Mouse (Mus musculus) heart, postnatal 10 days (tissue): ENCODE data around the gene Pfkfb2. TPM values are rescaled to one million over a fixed set of nuclear protein-coding genes. Genes with fewer than 3 reads are reported as not detected.

Experiments used
- DNase-seq, 2 experiments: peaks; one replicate each; pipeline ENCODE4 v3.0.0; 2021
- intact Hi-C: fragments of 180-260 bp; cut with DNase I; formaldehyde crosslinking; loops from one replicate; pipeline ENCODE4 v1.15.1; 2025
- total RNA-seq, 2 experiments: library from RNA; stranded (reverse); gene quantifications; 2 replicates each; pipeline ENCODE4 v1.2.3; 2021

The Pfkfb2 gene
- total RNA-seq, 2 experiments from 2014 or later: 40.5 to 42.7 TPM

DNA sequence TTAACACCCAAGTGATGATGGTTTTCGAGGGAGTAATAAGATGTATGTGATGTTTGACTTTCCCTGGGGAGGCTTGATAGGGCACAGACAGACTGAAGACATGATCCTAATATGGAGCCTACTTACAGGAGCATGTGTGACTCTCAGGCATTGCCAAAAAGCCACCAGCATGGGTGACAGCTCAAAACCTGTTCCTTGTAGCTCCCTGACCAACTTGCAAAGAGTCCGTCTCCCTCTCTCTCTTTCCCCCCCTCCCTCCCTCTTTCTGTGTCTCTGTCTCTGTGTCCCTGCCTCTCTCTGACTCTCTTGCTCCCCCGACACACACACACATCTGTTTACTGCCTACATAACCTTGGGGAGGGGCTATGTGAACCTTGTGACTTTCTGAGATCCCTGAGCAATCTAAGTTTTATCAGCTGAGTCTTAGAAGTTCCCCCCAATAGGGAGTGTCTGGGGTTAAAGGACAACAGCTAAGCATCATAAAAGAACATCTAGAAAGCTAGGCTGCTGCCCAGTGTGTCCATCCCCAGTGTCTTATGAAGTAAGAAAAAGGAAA, 9.6 kb upstream of the Pfkfb2 start:
- no peak for DNase-seq
- intact Hi-C loops: no loop called here

DNA sequence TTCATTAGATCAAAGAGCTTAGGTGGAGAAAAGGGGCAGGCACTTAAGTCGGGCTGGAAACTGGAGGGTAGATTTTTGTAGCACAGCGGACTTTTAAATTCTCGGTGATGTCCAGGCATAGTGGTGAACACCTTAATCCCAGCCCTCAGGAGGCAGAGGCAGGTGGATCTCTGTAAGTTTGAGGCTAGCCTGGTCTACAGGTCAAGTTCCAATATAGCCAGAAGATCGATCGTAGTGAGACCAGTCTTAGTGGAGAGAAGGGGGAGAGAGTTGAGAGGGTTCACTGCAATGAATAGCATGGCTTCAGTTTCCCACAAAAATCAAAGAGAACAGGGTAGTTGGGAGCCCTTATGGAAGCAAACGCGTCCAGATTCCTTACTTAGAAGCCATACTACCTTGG, 8.9 kb upstream of the Pfkfb2 start:
- intact Hi-C loops: no loop called here
- no peak for DNase-seq

DNA sequence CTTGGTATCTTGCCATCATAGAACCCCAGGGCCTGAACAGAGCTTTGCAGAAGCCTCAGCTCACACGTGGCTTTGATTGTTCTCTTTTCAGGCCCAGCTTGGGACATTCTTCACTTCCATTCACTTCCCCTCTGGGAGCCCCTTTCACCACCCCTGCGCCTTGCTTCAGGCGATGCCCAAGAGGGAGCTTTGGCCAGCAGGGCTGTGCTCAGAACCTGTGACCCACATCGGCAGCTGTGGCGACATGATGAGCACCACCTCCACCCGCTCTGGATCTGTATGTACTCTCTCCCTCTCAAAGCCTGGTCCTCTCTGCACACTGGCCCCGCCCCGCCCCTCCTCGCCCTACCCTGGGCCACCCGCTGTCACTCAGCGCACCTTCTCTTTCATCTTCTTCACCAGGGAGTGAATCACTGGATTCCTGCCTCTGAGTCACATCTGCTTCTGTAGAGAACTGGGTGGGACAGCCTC, 8.4 kb upstream of the Pfkfb2 start:
- no peak for DNase-seq
- intact Hi-C loops: no loop called here

DNA sequence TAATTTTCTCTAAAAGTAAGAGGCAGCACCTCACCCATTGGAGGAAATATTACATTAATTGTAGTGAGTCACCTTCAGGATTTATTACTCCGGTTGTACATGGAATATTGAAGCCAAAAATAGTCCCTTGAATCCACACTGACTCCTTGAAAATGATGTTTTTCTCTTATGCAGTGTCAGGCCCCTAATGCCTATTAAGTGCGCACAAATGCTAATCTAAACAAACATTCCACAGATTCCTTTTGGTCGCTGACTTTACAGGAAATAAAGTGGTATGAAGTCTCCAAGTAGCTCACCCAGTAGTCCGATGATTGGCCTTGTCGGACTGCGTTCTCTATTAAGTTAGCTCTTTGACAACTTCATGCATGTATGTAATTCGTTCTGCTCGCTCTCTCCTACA, 5.8 kb upstream of the Pfkfb2 start:
- intact Hi-C loops: no loop called here
- DNase-seq: no peak

DNA sequence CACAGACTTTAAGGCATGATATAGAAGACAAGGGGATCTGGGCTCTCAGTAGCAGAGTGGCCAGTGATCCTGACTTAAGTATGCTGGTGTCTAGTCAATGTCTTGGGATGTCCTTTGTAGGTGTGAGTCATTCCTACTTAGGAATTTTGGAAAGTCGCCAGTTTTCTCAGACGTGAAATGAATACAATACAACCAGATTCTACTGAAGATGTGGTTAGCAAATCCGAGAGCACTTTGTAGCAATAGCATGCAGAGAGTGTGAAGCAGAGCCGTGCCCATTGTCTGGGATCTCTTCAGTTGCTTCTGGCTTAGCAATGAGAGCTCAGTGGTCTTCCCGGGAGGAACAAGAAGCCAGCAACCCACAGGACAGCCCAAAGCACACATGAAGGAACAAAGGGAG, 5.4 kb upstream of the Pfkfb2 start:
- no peak for DNase-seq
- intact Hi-C loops: no loop called here

DNA sequence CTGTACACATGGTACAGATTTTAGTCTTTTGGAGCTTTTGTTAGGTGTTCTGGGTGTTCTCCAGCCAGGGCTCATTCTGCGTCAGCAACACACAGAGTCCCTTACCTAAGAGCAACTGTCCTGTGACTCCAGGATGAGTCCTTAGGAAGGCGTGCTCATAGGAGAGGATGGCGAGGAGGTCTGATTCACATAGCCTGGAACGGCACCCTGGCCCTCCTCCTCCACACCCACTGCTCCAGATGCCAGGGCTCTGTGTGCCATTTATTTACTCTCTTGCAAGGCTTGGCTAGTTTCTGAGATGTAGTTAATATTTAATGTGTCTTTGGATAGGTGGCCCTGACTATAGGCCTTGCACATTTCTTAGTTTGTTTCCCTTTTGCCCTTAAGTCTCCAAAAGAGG, 4.6 kb upstream of the Pfkfb2 start:
- intact Hi-C loops: no loop called here
- no peak for DNase-seq

DNA sequence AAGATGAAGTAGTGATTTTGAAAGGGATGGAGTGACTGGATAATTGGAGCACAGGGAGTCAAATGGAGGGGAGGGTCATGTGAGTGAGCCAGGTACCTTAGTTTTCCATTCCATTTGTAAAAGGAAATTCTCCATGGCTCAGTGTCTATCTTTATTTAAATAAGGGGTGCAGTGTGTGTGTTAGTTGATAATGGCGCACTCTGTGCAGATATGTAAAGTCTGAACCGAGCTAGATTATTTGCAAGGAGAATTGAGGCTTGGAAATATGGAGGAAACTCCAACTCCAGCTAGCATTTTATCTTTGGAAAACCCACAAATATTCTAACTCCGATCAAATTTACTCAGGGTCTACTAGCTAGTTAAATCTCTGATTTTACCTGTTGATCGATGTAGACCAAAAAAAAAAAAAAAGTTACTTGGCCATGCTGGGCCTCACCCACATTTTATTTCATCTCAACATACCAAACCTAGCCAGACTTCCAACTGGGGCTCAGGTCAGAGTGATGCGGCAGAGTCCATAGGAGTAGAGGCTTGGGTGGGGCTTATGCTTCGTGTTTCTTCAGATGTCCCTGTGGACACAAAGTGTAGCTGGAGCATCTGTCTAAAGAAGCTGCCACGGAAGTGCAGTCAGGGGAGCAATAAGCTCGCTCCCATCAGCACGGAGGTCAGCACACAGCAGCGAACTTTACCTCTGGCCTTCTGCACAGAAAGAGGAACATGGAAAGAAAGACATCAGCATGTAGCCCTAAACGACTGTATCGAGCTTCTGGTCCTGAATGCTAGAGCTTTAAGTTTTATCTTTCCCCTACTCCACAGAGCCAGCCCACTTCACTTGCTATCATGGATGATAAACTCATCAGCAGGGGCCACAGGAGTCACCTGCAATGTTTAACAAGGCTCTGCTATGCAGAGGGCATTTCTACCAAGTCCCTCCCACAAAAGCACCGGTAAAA, 3.9 kb upstream of the Pfkfb2 start:
- DNase-seq: no peak
- intact Hi-C loops: no loop called here

DNA sequence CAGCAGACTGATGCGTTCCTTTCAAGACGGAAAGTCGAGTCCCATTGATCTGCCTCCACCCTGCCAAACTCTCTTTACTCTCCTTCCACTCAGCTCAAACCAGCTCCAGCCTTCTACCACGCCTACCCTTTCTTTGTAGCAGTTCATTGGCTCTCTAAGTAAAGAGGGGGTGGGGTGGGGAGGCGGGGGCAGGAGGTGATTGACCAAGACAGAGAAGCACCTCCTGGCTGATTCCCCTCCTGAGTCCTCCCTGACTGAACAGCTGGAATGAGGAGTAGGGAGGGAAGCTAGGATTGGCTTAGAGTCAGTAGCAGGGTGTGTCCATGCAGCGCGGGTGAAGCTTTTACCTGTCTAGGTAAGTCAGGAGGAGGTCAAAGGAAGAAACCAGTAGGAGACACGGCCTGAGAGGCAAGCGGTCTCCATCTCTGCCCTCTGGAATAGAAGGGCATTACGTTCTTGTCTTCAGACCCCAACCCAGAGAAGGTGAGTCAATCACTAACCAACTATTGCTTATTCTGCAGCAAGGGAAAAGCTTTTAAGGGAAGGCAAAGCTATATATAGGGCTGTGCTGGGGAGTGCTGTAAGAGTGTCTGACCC, 2.8 kb upstream of the Pfkfb2 start, which contains the start of gene AA986860:
Gene AA986860 (plus strand): TSS at position 236 of the 597 bp plus-strand sequence.
- intact Hi-C loops: no loop called here
- DNase-seq: no peak

DNA sequence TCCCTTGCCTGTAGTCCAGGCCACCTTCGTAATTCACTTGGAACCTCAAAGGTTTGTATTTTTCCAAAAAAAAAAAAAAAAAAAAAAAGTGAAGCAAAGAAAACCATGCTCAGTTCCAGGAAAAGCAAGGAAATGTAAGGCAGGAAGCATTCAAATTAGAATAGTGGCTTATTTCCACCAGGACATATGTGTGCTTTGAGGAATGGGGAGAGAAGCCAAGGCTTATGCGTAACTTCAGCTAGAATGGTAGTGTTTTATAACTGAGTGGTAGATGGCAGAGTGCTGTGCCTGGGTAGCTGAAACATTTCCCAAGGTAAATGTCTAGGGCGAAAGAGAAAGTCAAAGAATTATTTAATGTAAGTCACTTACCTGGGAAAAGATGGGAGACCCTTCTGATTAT, 345 bp downstream of the Pfkfb2 start:
- intact Hi-C loops: no loop called here
- no peak for DNase-seq

DNA sequence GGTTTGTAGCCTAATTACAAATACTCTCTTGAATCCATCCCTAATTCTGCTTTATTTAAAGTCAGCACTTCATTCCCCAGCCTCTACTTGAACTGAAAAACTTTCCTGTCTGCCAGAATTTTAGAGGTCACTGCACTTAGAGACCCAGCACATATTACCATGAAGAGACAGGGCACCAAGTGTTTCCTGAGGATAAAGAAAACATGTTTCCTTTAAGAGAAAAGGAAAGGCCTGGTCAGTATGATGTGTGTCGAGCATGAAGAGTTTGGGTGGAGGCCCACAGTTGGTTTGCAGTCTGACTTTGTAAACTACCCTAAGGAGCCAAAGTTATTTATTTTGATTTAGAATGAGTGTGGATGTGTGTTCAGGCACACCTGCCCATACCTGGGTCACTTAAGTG, 983 bp downstream of the Pfkfb2 start:
- intact Hi-C loops: no loop called here
- no peak for DNase-seq

DNA sequence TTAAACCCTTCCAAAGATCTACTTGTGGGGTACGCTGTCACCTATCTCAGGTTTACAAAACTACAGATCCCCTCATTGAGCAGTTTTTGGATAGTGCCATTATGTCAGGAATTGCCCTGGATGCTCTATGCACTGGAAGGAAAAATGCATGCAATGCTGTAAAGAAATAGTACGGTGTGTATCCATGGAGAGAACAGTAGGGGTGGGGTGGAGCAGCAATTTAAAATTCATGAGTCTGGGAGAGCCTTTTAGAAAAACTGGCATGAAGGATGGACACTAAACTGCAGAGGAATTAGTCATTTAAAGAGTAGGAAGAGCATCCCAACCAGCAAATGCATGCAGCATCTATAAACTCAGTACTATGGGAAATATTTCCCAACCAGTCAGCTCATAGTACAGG, 2.7 kb downstream of the Pfkfb2 start:
- intact Hi-C loops: no loop called here

DNA sequence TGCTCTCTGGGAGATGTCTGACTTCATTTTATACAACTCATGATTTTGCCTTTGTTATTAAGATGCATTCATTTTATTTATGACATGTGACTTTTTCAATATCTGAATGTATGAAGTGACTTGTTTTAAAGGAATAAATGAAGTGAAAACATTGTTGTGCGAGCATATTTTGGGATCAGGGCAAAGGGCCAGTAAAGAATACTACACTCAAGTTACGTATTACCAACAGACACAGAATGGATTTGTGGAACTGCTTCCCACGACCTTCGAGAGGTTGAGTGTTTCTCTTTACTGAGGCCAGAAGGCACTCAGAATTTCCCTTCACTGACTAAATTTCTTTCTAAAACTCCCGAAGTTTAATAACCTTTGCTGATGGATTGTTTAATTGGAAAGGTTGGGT, 4.8 kb downstream of the Pfkfb2 start:
- no peak for DNase-seq
- intact Hi-C loops: no loop called here

More for the DNA sequence above, 2.7 kb downstream of the Pfkfb2 start:
- no peak for DNase-seq

DNA sequence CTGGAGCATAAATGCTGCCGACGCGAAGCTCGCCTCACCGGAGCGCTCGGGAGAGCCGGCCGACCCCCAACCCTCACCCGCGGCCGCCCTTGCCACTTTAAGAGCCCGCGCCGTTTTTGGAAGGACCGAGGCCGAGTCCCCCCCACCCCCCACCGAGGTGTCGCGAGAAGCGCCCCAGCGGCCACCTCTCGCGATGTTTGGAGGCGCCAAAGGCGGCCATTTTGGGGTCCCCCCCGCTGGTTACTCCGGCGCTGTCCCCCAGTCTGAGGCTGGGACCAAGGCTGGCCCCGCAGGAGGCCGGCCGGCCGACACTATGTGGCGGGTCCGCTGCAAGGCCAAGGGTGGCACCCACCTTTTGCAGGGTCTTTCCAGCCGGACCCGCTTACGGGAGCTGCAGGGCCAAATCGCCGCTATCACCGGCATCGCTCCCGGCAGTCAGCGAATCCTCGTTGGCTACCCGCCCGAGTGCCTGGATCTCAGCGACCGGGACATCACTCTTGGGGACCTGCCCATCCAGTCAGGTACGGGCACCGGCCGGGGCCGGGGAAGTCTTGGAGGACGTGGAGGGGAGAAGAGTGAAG, 11.7 kb downstream of the Pfkfb2 start, which contains the start of gene Yod1:
Gene Yod1 (plus strand): TSS at position 37 of the 581 bp plus-strand sequence.
- intact Hi-C loops: no loop called here

DNA sequence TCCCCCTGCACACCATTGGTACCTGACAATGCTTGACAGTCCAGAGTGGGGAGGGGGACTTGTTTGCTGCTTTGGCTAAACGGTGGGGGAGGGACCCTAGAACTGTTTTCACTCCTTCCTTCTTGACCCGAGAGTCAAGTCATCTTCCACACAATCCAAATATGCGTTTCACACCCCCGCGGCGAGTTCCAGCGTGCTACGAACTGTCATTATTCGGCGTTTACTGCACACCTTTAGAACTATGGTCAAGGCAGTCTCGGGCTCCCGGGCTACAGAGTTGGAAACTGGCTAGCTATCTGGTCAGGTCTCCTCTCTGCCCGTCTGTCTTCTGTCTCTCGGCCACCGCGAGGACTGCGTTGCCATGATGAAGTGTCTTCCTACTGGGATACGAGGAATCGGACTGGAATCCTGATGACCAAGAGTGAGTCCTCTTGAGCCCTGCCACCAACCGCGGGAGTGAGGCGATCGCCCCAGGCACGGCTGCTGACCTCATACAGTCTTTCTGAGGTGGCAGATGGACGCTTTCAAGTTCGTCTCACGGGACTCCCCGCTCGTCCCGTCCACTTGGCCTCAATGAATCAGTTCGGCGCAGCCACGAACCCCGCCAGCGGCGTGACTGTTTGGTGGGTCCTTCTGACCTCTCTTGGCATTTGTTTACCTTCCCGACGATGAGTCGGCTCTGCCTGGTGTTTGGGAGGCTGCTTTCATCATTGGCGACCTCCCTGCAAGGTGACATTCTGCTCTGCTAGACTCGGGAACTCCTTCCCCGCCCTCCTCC, 12.4 kb downstream of the Pfkfb2 start:
- no peak for DNase-seq
- intact Hi-C loops: no loop called here

More for the DNA sequence above, 11.7 kb downstream of the Pfkfb2 start, which contains the start of gene Yod1:
- DNase-seq: peak; percentile 93 to 94

DNA sequence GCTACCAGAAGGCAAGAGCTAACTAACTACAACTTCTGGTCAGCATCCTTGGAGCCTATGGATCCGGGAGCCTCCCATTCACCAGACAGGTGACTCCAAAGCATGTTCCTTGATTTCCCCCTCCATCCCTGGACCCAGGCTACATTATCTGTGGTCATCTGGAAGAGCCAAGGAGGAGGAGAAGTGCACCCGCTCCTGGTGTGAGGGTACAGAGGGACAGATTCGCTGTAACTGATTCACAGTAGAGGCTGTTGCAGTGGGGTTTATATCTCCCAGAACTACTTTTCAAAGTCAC, 12.9 kb downstream of the Pfkfb2 start:
- no peak for DNase-seq
- intact Hi-C loops: no loop called here

DNA sequence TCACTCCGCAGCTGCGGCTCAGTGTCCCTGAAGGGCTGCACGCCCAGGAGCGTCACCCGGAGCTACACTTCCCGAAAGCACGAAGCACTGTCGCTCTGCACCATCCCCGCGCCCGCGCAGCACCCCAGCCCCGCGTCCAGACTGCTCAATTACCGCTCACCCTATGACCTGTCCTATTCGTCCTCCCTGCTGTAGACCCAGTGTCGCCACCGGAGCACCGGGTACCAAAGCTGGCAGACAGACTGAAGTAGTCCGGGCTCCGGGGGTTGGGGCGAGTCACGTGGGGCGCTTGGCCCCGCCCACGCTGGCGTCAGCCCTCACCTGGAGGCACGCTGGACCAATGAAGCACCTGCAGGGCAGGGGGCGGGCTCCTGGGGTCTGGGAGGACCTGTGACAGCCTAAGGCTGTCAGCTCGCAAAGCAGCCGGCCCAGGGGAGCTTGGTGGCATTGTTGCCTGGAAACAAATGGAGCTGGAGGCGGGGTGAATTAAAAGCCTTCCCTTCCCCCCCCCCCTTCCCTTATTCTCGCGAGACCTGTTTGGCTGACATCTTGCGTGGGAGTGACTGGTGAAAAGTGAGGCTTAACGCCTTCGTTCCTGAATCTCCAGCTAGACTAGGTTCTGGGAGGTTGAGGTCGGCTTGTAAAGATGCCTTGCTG, 13.4 kb downstream of the Pfkfb2 start, which contains the start of gene Gm29427:
Gene Gm29427 (minus strand): TSS at position 239 of the 657 bp plus-strand sequence.
- intact Hi-C loops: no loop called here
- peak; percentile 94 to 97 for DNase-seq

DNA sequence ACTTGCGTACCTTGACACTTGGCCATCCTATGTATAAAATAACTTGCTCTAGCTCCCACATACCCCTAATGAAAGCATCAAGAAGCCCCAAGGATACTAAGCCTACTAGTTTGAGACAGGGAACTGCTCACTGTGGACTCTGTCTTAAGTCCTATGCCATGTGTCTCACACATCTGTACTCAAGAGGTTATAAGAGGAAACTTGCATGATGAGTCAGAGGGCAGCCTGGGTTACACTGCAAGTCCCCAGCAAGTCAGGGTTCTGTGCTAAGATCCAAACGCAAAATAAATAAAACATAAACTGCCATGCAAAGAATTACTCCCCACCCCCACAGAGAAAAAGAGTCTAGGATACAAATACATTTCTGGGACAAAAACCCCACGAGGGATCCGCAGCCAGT, 15.0 kb downstream of the Pfkfb2 start:
- intact Hi-C loops: no loop called here
- DNase-seq: no peak

DNA sequence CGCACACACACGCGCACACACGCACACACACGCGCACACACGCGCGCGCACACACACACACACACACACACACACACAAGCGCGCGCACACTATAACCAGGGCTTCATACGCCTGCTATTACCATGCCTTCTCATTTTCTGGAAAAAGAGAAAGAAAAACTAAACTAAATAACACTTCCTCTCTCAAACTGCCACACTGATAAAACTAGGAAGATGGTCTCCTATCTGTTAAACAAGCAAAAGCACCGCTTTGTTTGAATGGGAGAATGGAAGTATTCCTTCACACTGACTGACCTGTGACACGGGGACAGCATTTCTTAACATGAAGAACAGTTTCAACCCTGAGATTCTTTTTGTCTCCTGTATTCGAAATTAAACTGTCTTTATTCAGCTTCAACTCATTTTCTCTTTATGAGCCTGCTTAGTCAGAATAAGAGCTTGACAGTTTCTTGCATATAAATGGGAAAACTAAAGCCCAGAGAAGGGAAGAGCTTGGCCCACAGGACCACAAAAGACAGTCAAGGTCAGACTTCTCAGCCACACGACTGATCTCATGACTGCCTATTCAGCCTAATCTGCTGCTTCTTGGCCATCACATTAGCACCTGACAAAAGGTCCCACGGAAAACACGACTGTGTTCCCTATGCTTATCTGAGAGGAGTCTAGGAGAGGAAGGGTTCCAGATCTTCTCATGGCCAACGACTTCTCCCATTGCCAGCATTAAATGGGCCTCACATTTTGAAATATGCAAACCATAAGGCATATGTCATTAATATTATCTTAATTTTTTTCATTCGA, 18.6 kb downstream of the Pfkfb2 start:
- DNase-seq: peak; percentile 13 to 40
- intact Hi-C loops: no loop called here

DNA sequence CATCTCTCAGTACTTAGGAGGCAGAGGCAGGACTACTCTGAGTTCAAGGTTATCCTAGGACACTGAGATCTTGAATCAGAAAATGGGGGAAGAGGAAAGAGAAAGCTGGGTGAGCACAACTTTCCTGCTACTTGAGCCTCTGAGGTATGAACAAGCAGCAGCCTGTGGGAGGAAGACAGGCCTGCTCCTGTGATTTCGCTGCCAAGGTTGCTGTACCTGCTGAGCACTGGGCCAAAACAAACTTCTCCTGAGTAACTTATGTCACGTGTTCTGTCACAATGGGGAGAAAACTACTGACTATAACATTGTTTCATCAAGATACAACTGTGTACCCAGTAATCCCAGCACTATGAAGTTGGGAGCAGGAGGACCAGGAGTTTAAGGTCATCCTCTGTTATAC, 25.4 kb downstream of the Pfkfb2 start:
- DNase-seq: no peak
- intact Hi-C loops: no loop called here
